8 mouse cellular contexts compared by ENCODE assay signal in the genomic region with DNA sequence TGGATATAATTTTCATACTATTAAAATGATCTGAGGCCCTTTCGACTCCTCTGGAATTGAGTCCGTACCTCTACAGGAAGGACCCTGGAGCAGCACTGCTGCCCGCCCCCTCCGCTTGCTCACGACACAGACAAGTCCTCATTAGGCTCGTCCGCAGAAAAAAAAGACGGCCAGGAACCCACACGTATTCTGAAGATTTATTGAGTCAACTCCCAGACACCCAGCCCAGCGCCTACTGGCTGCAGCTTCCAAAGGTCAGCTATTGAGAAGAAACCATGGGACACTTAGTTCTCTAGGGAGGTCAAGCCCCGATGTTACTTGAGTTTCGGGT. TPM values are rescaled to one million over a fixed set of nuclear protein-coding genes. Genes with fewer than 3 reads are reported as not detected.
DNase-seq lines count a peak whose midpoint lies in the region; ATAC-seq and TF ChIP-seq lines count a peak whose summit lies in the region.

No protein-coding gene starts in this region.

- H3K9ac ChIP-seq in liver, adult 2 months (ENCODE audit: low read depth, low read length): peak overlapping the region; percentile 54
- H3K9ac ChIP-seq in embryonic facial prominence, embryonic 14.5 days (ENCODE audit: low read depth, low read length): peak overlapping the region; percentile 70
- H3K9ac ChIP-seq in neural tube, embryonic 14.5 days (replicated peaks; ENCODE audit: low read depth, low read length): peak overlapping the region; percentile 56; the same call in 1 of the 2 replicates

- DNase-seq in liver, adult 2 months (ENCODE audit: extremely low read depth, low read depth, low spot score): no peak
- no peak for DNase-seq in liver
- DNase-seq in embryonic facial prominence, embryonic 14.5 days (ENCODE audit: low spot score): no peak
- no peak for DNase-seq in limb, embryonic 10.5 days (ENCODE audit: low spot score)
- no peak for DNase-seq in adrenal gland, adult 18-20 months (ENCODE audit: low spot score in 2 of 2)
- DNase-seq in adrenal gland, adult 8-10 months: no peak
- DNase-seq in urinary bladder, adult 2 months (ENCODE audit: low spot score): no peak

- no peaks in the 10 kb centered on the region for H3K36me3 ChIP-seq in liver, adult 2 months (ENCODE audit: control insufficient read depth, insufficient read depth, low read length)
- no peaks in the 10 kb centered on the region for H3K36me3 ChIP-seq in embryonic facial prominence, embryonic 14.5 days (ENCODE audit: control insufficient read depth, insufficient read depth, low read length)
- H3K36me3 ChIP-seq in limb, embryonic 10.5 days: peaks cover 20% of the 10 kb centered on the region
- no peaks in the 10 kb centered on the region for H3K36me3 ChIP-seq in neural tube, embryonic 14.5 days (ENCODE audit: control insufficient read depth, insufficient read depth, low read length)

- no peak for TF ChIP-seq CTCF in liver, adult 2 months (IDR thresholded peaks at IDR 0.05; ENCODE audit: low read depth, low read length)

- H3K4me3 ChIP-seq in liver, adult 2 months (ENCODE audit: insufficient read depth, low read depth, low read length): peak overlapping the region; percentile 87
- peak overlapping the region; percentile 70 for H3K4me3 ChIP-seq in embryonic facial prominence, embryonic 14.5 days (ENCODE audit: low read depth, low read length)
- peak overlapping the region; percentile 75 for H3K4me3 ChIP-seq in limb, embryonic 10.5 days
- peak overlapping the region; percentile 57 for H3K4me3 ChIP-seq in neural tube, embryonic 14.5 days (ENCODE audit: low read depth, low read length)

- peak overlapping the region; percentile 39 for H3K27ac ChIP-seq in liver, adult 2 months (replicated peaks; ENCODE audit: insufficient read depth, low read depth, low read length)
- H3K27ac ChIP-seq in embryonic facial prominence, embryonic 14.5 days (replicated peaks; ENCODE audit: low read depth, low read length): peak overlapping the region; percentile 87
- peak overlapping the region; percentile 88 for H3K27ac ChIP-seq in limb, embryonic 10.5 days
- peak overlapping the region; percentile 83 for H3K27ac ChIP-seq in neural tube, embryonic 14.5 days (ENCODE audit: low read depth, low read length)

- H3K79me2 ChIP-seq in liver, adult 2 months (ENCODE audit: control insufficient read depth, insufficient read depth, low read length): peaks cover 4% of the 10 kb centered on the region; the same call in 1 of the 2 replicates

- peak; percentile 6; the same call in 1 of the 2 replicates for ATAC-seq in embryonic facial prominence, embryonic 14.5 days (ENCODE audit: low read depth)
- ATAC-seq in neural tube, embryonic 14.5 days (ENCODE audit: low read depth): peak; percentile 25

- peaks cover 9% of the 10 kb centered on the region for H3K4me1 ChIP-seq in liver, adult 2 months (ENCODE audit: control insufficient read depth, insufficient read depth, low read length)
- no peaks in the 10 kb centered on the region for H3K4me1 ChIP-seq in embryonic facial prominence, embryonic 14.5 days (ENCODE audit: control insufficient read depth, insufficient read depth, low read length)
- peaks cover 18% of the 10 kb centered on the region for H3K4me1 ChIP-seq in limb, embryonic 10.5 days
- H3K4me1 ChIP-seq in neural tube, embryonic 14.5 days (ENCODE audit: control insufficient read depth, insufficient read depth, low read length): peaks cover 2% of the 10 kb centered on the region; the same call in 1 of the 2 replicates

- no peak for TF ChIP-seq POLR2A in liver, adult 2 months (IDR thresholded peaks at IDR 0.05; ENCODE audit: extremely low read depth, insufficient read depth, low read length)

- H3K9me3 ChIP-seq in embryonic facial prominence, embryonic 14.5 days (ENCODE audit: control insufficient read depth, low read length): no peaks in the 10 kb centered on the region
- no peaks in the 10 kb centered on the region for H3K9me3 ChIP-seq in limb, embryonic 10.5 days (replicated peaks)
- H3K9me3 ChIP-seq in neural tube, embryonic 14.5 days (ENCODE audit: control insufficient read depth, low read length): no peaks in the 10 kb centered on the region

- 2% methylated on average over 12 of the region's 12 CpGs for WGBS in liver, adult 2 months
- under 1% methylated on average over 12 of the region's 12 CpGs for WGBS in embryonic facial prominence, embryonic 14.5 days
- WGBS in limb, embryonic 10.5 days: under 1% methylated on average over 12 of the region's 12 CpGs
- WGBS in neural tube, embryonic 14.5 days: 0% methylated on average over 12 of the region's 12 CpGs

- no peaks in the 10 kb centered on the region for H3K27me3 ChIP-seq in liver, adult 2 months (ENCODE audit: control insufficient read depth, insufficient read depth, low read length)
- no peaks in the 10 kb centered on the region for H3K27me3 ChIP-seq in embryonic facial prominence, embryonic 14.5 days (replicated peaks; ENCODE audit: control insufficient read depth, insufficient read depth, low read length)
- peaks cover 19% of the 10 kb centered on the region for H3K27me3 ChIP-seq in limb, embryonic 10.5 days (ENCODE audit: low read depth, poor library complexity, severe bottlenecking)
- no peaks in the 10 kb centered on the region for H3K27me3 ChIP-seq in neural tube, embryonic 14.5 days (ENCODE audit: control insufficient read depth, insufficient read depth, low read length)

- H3K4me2 ChIP-seq in embryonic facial prominence, embryonic 14.5 days (ENCODE audit: low read depth, low read length): peak overlapping the region; percentile 88
- H3K4me2 ChIP-seq in neural tube, embryonic 14.5 days (ENCODE audit: low read depth, low read length): peak overlapping the region; percentile 80

RNA-seq across cellular contexts. Expression of a gene that starts 9.2 kb away (rescaled TPM):
- not detected in 2 replicates for total RNA-seq in liver, adult 2 months (2014; rRNA removed)
- polyA plus RNA-seq in liver, adult 2 months (2012; rRNA removed): not detected in 2 replicates
- polyA plus RNA-seq in embryonic facial prominence, embryonic 14.5 days (2014; fragmentation: Nextera tagmentation; extraction: Ambion mirVana): 0.56 and 0.67 TPM in 2 replicates
- 0.78 and 1.3 TPM in 2 replicates for polyA plus RNA-seq in limb, embryonic 10.5 days (2016; fragmentation: Nextera tagmentation; extraction: Ambion mirVana)
- polyA plus RNA-seq in neural tube, embryonic 14.5 days (2014; fragmentation: Nextera tagmentation; extraction: Ambion mirVana): 13.2 and 13.8 TPM in 2 replicates
- total RNA-seq in adrenal gland, adult 18-20 months (2021): under 1 TPM in 1 of 2 experiments, not detected in 1; 0.07 TPM
- under 1 TPM; 0.06 to 0.15 (median 0.12) TPM for total RNA-seq in adrenal gland, adult 8-10 months (2022)
- polyA plus RNA-seq in urinary bladder, adult 2 months (2012; rRNA removed): 0.01 and 0.04 TPM in 2 replicates

RNA-seq across cellular contexts. Expression of a gene that starts 9.5 kb away (rescaled TPM):
- 8.1 and 8.9 TPM in 2 replicates for total RNA-seq in liver, adult 2 months (2014; rRNA removed)
- 49.6 and 58.5 TPM in 2 replicates for polyA plus RNA-seq in liver, adult 2 months (2012; rRNA removed)
- 51.1 and 59.8 TPM in 2 replicates for polyA plus RNA-seq in embryonic facial prominence, embryonic 14.5 days (2014; fragmentation: Nextera tagmentation; extraction: Ambion mirVana)
- 71.7 and 93.8 TPM in 2 replicates for polyA plus RNA-seq in limb, embryonic 10.5 days (2016; fragmentation: Nextera tagmentation; extraction: Ambion mirVana)
- polyA plus RNA-seq in neural tube, embryonic 14.5 days (2014; fragmentation: Nextera tagmentation; extraction: Ambion mirVana): 114 and 127 TPM in 2 replicates
- total RNA-seq in adrenal gland, adult 18-20 months (2021): 10 to 100 TPM; 20.2 to 21.6 TPM
- 10 to 100 TPM; 24.5 to 32.7 (median 28.9) TPM for total RNA-seq in adrenal gland, adult 8-10 months (2022)
- 25.3 and 28.7 TPM in 2 replicates for polyA plus RNA-seq in urinary bladder, adult 2 months (2012; rRNA removed)

RNA-seq across cellular contexts. Expression of a gene that starts 12.2 kb away (rescaled TPM):
- total RNA-seq in liver, adult 2 months (2014; rRNA removed): 35.0 and 38.7 TPM in 2 replicates
- 91.9 and 97.2 TPM in 2 replicates for polyA plus RNA-seq in liver, adult 2 months (2012; rRNA removed)
- 13.8 and 15.3 TPM in 2 replicates for polyA plus RNA-seq in embryonic facial prominence, embryonic 14.5 days (2014; fragmentation: Nextera tagmentation; extraction: Ambion mirVana)
- 9.0 and 11.1 TPM in 2 replicates for polyA plus RNA-seq in limb, embryonic 10.5 days (2016; fragmentation: Nextera tagmentation; extraction: Ambion mirVana)
- 18.0 and 19.7 TPM in 2 replicates for polyA plus RNA-seq in neural tube, embryonic 14.5 days (2014; fragmentation: Nextera tagmentation; extraction: Ambion mirVana)
- total RNA-seq in adrenal gland, adult 18-20 months (2021): 10 to 100 TPM; 38.1 to 46.5 TPM
- total RNA-seq in adrenal gland, adult 8-10 months (2022): 10 to 100 TPM; 50.2 to 84.6 (median 64.4) TPM
- polyA plus RNA-seq in urinary bladder, adult 2 months (2012; rRNA removed): 66.4 and 70.1 TPM in 2 replicates

RNA-seq across cellular contexts. Expression of a gene that starts 20.6 kb away (rescaled TPM):
- total RNA-seq in liver, adult 2 months (2014; rRNA removed): 1.9 and 2.7 TPM in 2 replicates
- polyA plus RNA-seq in liver, adult 2 months (2012; rRNA removed): 2.2 and 3.4 TPM in 2 replicates
- polyA plus RNA-seq in embryonic facial prominence, embryonic 14.5 days (2014; fragmentation: Nextera tagmentation; extraction: Ambion mirVana): 7.7 and 9.6 TPM in 2 replicates
- 4.4 and 9.7 TPM in 2 replicates for polyA plus RNA-seq in limb, embryonic 10.5 days (2016; fragmentation: Nextera tagmentation; extraction: Ambion mirVana)
- polyA plus RNA-seq in neural tube, embryonic 14.5 days (2014; fragmentation: Nextera tagmentation; extraction: Ambion mirVana): 99.4 and 116 TPM in 2 replicates
- 10 to 100 TPM; 14.1 to 21.4 TPM for total RNA-seq in adrenal gland, adult 18-20 months (2021)
- total RNA-seq in adrenal gland, adult 8-10 months (2022): 10 to 100 TPM; 15.3 to 41.5 (median 26.8) TPM
- polyA plus RNA-seq in urinary bladder, adult 2 months (2012; rRNA removed): 18.3 and 19.0 TPM in 2 replicates

RNA-seq across cellular contexts. Expression of a gene that starts 20.7 kb away (rescaled TPM):
- total RNA-seq in liver, adult 2 months (2014; rRNA removed): 0.18 TPM in 1 of 2 replicates, not detected in the other
- 0.14 and 0.23 TPM in 2 replicates for polyA plus RNA-seq in liver, adult 2 months (2012; rRNA removed)
- polyA plus RNA-seq in embryonic facial prominence, embryonic 14.5 days (2014; fragmentation: Nextera tagmentation; extraction: Ambion mirVana): 5.4 and 7.9 TPM in 2 replicates
- 0.49 and 0.65 TPM in 2 replicates for polyA plus RNA-seq in limb, embryonic 10.5 days (2016; fragmentation: Nextera tagmentation; extraction: Ambion mirVana)
- polyA plus RNA-seq in neural tube, embryonic 14.5 days (2014; fragmentation: Nextera tagmentation; extraction: Ambion mirVana): 7.4 and 10.4 TPM in 2 replicates
- 1 to 10 TPM; 6.7 to 9.9 TPM for total RNA-seq in adrenal gland, adult 18-20 months (2021)
- total RNA-seq in adrenal gland, adult 8-10 months (2022): 10 to 100 TPM in 3 of 4 experiments, 1 to 10 TPM in 1; 9.8 to 15.7 (median 13.4) TPM
- 3.6 and 4.6 TPM in 2 replicates for polyA plus RNA-seq in urinary bladder, adult 2 months (2012; rRNA removed)
